Mouse (Mus musculus): ENCODE measurements around the gene Vmn1r50.
"Not testable (repeated sequence)": the region's sequence is repeated elsewhere in the genome, so short reads cannot be mapped to it uniquely, and the experiment has no call there.

Vmn1r50 gene

DNA sequence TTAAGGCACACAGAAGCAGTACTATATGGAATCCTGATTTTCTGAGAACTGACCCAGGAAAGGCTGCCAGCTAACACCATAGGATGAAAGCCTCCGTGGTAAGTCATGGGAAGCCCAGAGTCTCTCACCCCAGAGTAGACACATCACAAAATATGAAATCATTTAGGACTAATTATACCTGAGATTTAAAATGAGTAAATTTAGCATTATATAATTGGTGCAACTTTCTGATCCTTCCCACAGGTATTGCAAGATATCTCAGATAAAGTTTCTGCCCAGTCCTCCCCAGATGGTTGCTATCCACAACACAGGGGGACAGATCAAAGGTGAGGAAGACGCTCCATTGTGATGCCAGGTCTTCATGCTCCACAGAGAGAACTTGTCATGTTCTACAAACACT is at the start of gene Vmn1r50:
TSS of gene Vmn1r50 (plus strand) at position 301 of the 400 bp plus-strand sequence.
- DNase-seq: no peak

DNA sequence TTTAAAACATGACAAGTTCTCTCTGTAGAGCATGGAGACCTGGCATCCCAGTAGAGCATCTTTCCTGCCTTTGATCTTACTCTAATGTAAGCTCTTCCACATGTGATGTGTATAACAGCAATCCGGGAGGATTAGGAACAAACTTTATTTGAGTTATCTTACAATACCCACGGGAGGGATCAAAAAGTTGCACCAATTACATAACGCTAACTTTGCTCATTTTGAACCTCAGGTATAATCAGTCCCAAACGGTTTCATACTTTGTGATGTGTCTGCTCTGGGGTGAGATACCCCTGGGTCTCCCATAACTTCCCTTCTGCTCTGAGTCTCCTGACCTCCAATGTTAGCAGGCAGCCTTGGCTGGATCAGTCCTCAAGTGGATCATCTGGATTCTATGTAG is 22.8 kb upstream of the Vmn1r50 start, which contains the start of gene Vmn1r49:
TSS of gene Vmn1r49 (minus strand) at position 101 of the 400 bp plus-strand sequence.
- DNase-seq: no peak

DNA sequence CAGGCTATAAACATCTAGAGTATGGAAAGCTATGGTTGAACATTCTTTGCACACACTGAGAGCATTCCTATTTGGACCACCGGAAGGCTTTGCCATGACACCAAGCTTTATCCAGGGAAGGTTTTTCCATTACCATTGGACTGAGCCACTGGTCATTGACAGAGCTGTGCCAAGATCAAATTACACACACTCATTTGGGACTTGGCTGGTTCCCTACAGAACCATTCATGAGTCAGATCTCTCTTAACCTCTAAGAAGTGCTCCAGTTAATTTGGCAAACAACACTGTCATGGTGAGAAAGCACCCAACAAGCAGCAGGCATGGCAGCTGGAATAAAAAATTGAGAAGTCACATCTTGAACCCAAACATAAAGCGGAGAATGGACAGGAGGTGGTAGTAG is 664 bp upstream of the Vmn1r50 start:
- no peak for DNase-seq

DNA sequence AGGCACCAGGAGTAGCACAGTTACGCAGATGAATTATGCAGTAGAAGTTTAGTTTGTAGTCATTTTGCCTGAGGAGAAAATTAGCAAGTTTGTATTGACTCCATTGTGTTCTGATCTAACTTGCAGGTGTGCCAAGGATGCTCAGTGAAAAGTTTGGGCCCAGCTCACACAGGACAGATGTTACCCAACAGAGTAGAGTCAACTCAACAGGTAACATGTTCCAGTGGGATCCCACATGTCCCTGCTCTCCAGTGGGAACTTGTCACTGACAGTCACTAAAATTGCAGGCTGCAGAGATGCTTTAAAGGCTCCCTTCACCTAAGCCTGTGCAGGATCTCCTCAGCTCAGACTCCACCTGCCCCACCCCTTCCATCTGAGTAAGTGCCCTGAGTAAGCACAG is 21.1 kb downstream of the Vmn1r50 start, which contains the start of gene Vmn1r51:
TSS of gene Vmn1r51 (plus strand) at position 301 of the 400 bp plus-strand sequence.
- DNase-seq: not testable (repeated sequence)

All from kidney, adult 9 months (tissue).